Mouse (Mus musculus): ENCODE results near the gene Arhgap23.

The Arhgap23 gene

DNA sequence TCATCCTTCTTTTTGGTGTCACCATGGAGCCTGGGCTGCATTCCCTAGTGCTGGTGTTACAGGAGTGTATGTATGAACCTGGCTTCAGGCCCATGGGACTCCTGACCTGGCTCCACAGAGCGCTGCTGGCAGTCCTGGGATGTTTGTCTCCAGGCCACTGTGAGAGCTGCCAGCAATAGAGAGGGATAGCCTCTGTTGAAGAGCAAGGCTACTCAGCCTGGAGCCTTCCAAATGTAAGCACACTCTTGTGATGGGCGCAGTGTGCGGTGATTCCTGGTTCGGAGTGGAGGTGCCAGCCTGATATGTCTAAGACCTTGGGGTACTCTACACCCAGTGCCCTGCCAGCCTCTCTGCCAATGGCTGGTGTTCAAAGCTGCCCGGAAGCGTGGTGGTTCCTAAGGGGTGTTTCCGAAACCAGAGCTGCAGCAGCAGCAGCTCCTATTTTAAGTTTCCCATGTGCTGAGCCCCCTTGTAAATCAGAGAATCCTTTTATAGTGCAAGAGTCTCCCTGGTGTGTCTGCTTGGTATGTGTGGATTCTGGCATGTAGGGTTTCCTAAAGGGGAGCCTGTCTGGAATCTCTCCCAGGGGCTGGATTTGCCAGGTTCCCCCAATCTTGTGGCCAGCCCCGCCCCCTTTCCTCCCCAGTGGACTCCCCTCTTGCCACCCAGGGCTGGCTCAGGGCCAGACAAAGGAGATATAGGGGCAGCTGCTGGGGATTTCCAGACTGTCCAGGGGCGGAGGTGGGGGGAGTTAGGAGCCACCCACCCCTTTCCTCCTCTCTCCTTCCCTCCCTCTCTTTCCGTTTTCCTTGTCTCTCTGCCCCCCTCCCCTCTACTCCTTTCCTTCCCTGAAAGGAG lies 9.0 kb upstream of the Arhgap23 start:
- DNase-seq, result no peak

- no peak for DNase-seq
These were observed 7.9 kb upstream of the Arhgap23 start for GRCm38 (mm10) chr11:97407456-97407855.

- peak; percentile 83 for DNase-seq
These were observed 7.2 kb upstream of the Arhgap23 start for GRCm38 (mm10) chr11:97408171-97408570.

DNA sequence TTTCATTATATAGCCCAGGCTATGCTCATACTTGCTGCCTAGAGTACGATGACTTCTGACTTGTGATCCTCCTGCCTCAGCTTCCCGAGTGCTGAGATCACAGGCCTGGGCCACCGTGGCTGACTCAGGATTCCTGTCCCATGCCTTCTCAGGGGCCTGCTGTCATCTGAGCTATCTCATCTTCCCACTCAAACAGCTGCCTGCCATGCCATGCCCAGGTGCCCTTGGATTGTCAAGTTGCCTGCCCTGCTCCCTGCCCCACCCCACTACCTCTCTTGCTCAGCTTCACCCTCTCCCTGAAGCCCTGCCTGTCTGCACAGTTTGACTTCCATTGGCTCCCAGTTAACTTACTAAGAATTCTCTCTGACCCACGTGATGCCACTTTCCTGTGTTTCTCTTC lies 4.4 kb upstream of the Arhgap23 start:
- no peak for DNase-seq

- no peak for DNase-seq
These were observed 3.2 kb upstream of the Arhgap23 start for GRCm38 (mm10) chr11:97412117-97412516.

DNA sequence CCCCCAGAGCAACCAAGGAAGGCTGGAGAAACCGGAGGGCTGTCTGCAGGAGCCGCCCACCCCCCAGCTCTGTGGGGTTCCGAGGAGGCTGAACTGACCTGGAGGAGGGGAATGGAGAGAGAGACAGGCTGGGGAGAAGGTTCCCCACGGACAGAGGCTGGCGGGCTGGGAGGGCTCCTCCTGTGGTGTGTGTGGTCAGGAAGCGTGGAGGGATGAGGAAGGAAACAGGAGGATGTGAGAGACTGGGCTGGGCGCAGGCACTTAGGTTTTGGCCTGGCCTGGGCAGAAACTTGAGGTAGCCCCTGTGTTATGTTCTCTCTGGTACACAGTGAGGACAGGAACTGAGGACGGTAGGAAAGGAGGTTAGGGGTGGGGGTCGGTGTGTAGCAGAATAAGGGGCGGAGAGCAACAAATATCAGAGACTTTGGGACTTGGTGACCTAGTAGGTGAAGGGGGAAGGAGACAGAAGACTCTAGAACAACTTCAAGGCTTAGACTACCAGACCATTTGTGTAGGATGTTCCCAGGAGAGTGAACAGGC lies 2.5 kb upstream of the Arhgap23 start:
- DNase-seq, result no peak

DNA sequence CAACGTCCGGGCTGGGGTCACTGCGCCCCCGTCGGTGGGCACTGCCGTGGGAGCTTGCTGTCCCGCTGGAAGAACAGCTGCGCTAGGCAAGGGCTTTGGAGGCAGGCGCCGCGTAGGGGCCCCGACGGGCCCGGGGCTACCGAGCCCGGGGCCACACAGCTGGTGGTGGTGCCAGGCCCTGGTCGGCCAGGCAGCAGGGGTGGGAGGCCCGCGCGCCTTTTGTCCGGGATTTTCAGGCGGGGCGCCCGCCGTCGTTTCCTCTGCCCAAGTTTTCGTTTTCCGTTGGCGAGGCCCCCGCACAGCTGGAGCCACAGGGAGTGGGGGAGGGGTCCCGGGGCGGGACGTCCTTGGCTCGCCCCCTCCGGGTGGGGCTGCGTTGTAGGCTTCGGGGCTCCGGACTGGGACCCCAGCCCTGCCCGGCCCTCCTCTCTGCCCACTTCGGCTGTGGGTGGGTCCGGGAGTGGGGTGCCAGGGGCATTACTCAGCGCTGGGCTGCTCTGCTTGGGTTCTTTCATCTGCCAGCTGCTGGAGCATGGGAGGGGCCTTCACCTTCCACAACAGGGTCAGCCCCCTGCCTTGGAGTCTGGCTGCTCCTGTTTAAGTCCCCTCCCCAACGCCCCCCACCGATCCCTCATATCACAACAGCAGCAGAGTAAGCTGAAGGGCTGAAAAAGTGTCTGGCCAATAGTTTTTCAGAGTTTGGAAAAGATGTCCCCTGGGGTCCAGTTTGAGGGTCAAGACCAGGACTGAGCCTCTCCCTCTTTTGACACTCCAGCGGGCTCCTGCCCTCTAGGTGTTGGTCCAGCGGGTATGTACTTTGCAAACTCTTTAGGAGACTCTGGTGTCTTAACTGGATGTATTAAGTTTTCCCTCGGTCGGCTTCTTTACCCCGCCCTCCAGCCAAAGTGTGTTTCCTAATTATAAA lies 641 bp downstream of the Arhgap23 start:
- DNase-seq, result no peak

DNA sequence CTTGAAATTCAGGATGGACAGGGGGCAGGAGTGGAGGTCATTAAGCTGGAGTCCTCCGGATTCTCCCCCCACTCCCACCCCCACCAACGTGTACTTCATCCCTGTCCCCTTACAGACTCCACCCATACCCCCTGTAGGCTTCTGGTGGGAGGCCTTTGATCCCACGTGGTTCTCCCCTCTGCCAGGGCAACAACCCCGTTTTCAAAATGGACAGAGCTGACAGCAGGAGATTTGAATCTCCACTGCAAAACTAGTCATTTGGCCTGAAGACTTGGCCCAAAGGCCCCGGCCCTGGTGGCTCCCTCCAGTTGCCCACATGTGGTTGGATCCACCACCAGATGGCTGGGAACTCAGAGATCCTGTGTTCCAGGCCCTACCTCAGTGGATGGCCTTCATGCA lies 1.3 kb downstream of the Arhgap23 start:
- DNase-seq, result no peak

- no peak for DNase-seq
These were observed 3.7 kb downstream of the Arhgap23 start for GRCm38 (mm10) chr11:97418834-97419539.

DNA sequence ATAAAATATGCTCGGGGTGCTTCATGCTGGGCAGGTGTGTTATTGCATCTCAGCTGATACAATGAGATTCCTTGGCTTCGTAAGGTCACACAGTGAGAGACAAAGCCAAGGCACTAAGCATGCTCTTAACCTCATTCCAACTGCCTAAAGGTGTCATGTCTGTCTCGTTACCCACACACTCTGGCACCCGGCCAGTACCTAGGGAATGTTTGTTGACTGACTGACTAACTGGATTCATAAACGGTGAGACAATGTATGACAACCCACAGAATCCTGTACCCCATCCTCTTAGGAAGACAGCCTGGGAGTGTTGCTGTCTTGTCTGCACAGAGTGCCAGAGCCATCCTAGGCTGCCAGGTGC lies 4.2 kb downstream of the Arhgap23 start:
- no peak for DNase-seq

DNA sequence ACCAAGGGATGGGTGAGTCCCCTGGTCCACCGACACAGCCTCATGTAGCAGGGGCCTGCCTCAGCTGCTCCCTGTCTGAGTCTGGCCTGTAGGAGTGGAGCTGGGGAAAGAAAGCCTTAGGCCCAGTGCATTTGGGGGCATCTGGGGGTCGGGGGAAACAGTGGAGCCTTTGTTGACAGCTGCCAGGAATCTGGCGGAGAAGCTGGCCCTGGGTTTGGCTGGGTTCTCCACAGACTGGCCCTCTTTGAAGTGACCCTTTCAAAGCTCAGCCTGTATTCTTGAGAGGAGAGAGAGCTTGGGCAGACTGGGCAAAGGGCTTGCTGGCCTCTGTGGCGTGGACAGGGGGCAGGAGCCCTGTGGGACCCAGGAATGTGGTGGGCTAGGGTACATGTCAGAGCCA lies 7.2 kb downstream of the Arhgap23 start:
- DNase-seq, result no peak

- no peak for DNase-seq
These were observed 8.9 kb downstream of the Arhgap23 start for GRCm38 (mm10) chr11:97424092-97424692.

- DNase-seq, result no peak
These were observed 9.5 kb downstream of the Arhgap23 start for GRCm38 (mm10) chr11:97424802-97425201.

GRCm38 (mm10) chr11:97427794-97428725 lies 12.7 kb downstream of the Arhgap23 start:
- peak; percentile 62 for DNase-seq

GRCm38 (mm10) chr11:97428726-97429077 lies 13.4 kb downstream of the Arhgap23 start:
- DNase-seq, result no peak

GRCm38 (mm10) chr11:97429615-97430014 lies 14.3 kb downstream of the Arhgap23 start:
- no peak for DNase-seq

DNA sequence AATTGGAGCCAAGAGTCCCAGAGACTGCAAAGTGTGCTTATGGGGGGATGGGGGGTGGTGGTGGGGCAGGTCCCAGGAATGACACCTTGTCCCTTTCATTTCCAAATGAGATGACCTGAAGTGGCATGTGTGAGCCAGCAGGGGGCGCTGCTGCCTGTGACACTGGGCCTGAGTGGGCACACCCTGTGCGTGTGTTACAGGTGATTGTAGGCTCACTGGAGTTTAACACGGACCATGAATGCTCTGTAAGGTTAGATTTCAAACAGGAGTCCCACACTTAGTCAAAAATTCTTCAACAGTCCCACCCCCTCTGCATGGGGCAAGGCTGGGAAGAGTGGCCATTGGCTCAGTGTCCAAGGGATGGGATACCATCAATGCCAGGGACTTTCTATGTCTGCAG lies 16.7 kb downstream of the Arhgap23 start:
- DNase-seq, result peak; percentile 74

DNA sequence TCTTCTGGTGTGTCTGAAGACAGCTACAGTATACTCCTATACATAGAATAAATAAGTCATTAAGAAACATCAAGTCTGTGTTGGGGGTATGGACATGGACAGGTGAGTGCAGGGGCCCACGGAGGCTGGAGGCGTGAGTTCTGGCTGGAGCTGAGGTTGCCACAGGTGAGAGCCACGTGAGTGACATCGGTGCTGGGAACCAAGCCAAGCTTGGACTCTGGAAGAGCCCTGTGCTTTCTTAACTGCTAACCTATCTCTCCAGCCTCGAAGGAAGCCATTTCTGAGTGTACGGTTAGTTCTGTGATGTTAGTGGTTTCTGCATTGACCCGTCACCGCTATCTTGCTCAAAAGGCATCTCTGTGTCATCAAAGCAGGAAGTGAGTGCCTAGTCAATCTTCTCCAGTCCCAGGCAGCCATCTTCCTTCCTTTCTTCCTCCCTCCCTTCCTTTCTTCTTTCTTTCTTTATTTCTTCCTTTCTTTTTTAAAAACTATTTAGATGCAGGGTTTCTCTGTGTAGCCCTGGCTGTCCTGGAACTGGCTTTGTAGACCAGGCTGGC lies 17.7 kb downstream of the Arhgap23 start:
- no peak for DNase-seq

DNA sequence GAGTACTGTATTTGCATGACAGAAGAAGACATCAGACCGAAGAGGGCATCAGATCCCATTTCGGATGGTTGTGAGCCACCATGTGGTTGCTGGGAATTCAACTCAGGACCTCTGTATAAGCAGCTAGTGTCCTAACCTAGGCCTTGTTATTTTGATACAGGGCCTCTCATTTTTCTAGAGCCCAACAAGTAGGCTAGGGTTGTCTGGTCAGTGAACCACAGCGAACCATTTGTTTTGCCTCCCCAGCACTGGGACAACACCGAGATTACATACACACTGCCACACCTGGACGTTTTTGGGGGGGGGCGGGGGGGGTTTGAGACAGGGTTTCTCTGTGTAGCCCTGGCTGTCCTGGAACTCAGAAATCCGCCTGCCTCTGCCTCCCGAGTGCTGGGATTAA lies 18.8 kb downstream of the Arhgap23 start:
- no peak for DNase-seq

DNA sequence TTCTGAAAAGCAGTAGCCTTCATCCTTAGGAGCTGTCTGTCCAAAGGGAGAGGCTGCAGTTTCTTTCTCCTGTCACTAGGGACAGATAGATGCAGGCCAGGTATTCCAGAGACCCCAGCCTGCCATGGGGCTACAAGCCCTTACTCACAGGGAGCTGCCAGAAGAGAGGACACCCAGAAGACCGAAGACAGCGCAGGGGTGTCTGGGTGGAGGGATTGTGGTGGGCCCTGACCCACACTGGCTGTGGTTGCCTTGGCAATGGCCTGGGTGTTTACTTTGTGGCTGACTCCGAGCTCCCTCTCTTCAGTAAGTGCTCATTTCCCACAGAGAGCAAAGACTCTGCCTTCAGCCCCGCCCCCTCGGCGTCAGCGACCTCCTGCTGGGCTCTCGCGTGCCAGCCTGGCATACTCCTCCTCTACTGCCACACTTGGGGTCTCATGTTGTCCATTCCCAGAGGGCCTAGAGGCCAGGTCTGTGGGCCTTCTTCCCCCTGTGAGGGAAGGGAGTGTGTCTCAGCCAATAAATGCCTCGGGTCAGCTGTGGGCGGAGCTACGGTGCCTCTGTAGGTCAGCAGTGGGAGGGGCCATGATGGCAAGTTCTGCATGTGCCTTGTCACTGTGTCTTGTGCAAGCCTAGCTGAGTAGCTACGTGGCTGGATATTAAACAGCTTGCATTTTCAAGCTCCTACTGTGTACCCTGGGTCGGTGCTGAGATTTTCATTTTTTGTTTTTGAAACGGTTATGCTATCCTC lies 19.5 kb downstream of the Arhgap23 start:
- no peak for DNase-seq
